Mouse (Mus musculus): ENCODE results near the gene Itga2b. TPM values are rescaled to one million over a fixed set of nuclear protein-coding genes. Genes with fewer than 3 reads are reported as not detected.

Itga2b gene
- polyA plus RNA-seq, 1 experiment = 3.4 TPM

DNA sequence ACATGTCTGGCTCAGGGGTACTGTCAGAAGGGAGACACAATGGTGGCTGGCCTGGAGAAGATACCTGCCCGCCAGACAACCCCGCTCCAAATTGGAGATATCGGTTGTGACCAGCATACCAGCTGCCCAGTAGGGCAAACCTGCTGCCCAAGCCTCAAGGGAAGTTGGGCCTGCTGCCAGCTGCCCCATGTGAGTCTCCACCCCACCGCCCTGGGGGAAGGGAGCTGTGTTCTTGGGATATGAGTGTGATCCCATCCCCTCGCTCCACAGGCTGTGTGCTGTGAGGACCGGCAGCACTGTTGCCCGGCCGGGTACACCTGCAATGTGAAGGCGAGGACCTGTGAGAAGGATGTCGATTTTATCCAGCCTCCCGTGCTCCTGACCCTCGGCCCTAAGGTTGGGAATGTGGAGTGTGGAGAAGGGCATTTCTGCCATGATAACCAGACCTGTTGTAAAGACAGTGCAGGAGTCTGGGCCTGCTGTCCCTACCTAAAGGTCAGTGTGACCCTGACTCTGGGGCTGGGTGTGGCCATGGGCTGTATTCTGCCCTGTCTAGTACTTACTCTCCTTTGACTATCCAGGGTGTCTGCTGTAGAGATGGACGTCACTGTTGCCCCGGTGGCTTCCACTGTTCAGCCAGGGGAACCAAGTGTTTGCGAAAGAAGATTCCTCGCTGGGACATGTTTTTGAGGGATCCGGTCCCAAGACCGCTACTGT is 34.0 kb downstream of the Itga2b start:
- no peak for TF ChIP-seq POLR2A (IDR thresholded peaks at IDR 0.05; ENCODE audit: control insufficient read depth, low read depth, low read length)
- TF ChIP-seq CTCF (IDR thresholded peaks at IDR 0.05; ENCODE audit: control insufficient read depth, insufficient read depth, insufficient replicate concordance, low read depth, low read length) = no peak
- Histone ChIP-seq H3K36me3 (ENCODE audit: control insufficient read depth, insufficient read depth, low read length) (no peaks in the 10 kb centered on the region), H3K4me3 (ENCODE audit: control insufficient read depth, low read depth, low read length) (no peak overlapping the region), H3K27me3 (ENCODE audit: control insufficient read depth, insufficient read depth, low read length) (no peaks in the 10 kb centered on the region), H3K4me1 (ENCODE audit: control insufficient read depth, insufficient read depth, low read length) (peaks cover 16% of the 10 kb centered on the region), H3K27ac (ENCODE audit: control insufficient read depth, insufficient read depth, low read depth, low read length) (no peak overlapping the region)

DNA sequence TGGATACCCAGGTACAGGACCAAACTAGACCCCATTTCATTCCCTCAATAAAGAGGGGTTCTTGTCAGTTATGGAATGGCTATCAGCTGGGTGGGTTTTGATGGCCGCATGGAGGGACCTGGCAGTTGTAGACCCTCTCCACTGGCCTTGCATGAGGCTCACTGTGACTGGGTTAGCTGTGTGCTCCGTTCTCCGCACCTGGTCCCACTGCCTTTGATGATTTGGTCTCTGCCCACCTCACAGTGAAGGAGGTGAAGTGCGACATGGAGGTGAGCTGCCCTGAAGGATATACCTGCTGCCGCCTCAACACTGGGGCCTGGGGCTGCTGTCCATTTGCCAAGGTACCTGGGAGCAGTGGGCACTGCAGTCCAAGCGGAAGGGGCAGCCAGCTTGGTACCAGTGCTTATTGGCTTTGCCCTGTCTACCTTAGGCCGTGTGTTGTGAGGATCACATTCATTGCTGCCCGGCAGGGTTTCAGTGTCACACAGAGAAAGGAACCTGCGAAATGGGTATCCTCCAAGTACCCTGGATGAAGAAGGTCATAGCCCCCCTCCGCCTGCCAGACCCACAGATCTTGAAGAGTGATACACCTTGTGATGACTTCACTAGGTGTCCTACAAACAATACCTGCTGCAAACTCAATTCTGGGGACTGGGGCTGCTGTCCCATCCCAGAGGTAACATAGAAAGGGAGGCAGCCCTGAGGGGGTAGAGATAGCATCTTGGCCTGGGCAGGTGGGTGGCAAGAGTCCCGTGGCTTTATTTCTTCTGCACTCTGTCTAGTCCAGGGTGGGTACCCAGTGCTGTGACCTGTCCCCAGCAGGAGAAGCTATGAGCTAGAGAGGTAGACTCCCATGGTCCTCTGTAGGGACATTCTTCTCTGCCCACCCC is 34.9 kb downstream of the Itga2b start:
- Histone ChIP-seq H3K27me3 (ENCODE audit: control insufficient read depth, insufficient read depth, low read length) (no peaks in the 10 kb centered on the region), H3K4me1 (ENCODE audit: control insufficient read depth, insufficient read depth, low read length) (peaks cover 20% of the 10 kb centered on the region), H3K36me3 (ENCODE audit: control insufficient read depth, insufficient read depth, low read length) (no peaks in the 10 kb centered on the region), H3K27ac (ENCODE audit: control insufficient read depth, insufficient read depth, low read depth, low read length) (no peak overlapping the region), H3K4me3 (ENCODE audit: control insufficient read depth, low read depth, low read length) (no peak overlapping the region)
- TF ChIP-seq POLR2A (IDR thresholded peaks at IDR 0.05; ENCODE audit: control insufficient read depth, low read depth, low read length) = no peak

DNA sequence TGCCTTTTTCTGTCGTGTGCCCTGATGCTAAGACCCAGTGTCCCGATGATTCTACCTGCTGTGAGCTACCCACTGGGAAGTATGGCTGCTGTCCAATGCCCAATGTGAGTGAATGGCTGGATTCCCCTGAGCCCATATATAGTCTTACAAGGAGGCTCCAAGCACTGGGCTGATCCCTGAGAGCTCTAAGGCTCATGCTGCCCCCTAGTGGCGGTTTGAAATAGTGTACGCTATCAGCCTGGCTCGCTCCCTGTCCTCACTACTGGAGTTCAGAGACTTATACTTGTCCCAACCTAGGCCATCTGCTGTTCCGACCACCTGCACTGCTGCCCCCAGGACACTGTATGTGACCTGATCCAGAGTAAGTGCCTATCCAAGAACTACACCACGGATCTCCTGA is 35.5 kb downstream of the Itga2b start:
- H3K4me1 ChIP-seq (ENCODE audit: control insufficient read depth, insufficient read depth, low read length) = peaks cover 22% of the 10 kb centered on the region
- no peaks in the 10 kb centered on the region for H3K27me3 ChIP-seq (ENCODE audit: control insufficient read depth, insufficient read depth, low read length)
- H3K4me3 ChIP-seq (ENCODE audit: control insufficient read depth, low read depth, low read length) = no peak overlapping the region
- no peak overlapping the region for H3K27ac ChIP-seq (ENCODE audit: control insufficient read depth, insufficient read depth, low read depth, low read length)
- TF ChIP-seq CTCF (IDR thresholded peaks at IDR 0.05; ENCODE audit: control insufficient read depth, insufficient read depth, insufficient replicate concordance, low read depth, low read length) (peak; percentile 93), POLR2A (IDR thresholded peaks at IDR 0.05; ENCODE audit: control insufficient read depth, low read depth, low read length) (0 out of 2 replicates have a peak, but pooled peaks have one; percentile 19)
- H3K36me3 ChIP-seq (ENCODE audit: control insufficient read depth, insufficient read depth, low read length) = no peaks in the 10 kb centered on the region

DNA sequence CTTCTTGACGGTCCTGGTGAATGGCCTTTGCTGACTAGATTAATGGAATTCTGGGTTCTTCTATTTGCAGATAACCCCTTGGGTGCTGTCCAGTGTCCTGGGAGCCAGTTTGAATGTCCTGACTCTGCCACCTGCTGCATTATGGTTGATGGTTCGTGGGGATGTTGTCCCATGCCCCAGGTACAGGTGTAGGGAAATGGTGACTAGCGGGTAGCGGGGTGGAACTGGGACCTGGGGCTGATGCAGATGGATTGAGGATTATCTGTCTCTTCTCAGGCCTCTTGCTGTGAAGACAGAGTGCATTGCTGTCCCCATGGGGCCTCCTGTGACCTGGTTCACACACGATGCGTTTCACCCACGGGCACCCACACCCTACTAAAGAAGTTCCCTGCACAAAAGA is 36.1 kb downstream of the Itga2b start:
- Histone ChIP-seq H3K27ac (ENCODE audit: control insufficient read depth, insufficient read depth, low read depth, low read length) (no peak overlapping the region), H3K36me3 (ENCODE audit: control insufficient read depth, insufficient read depth, low read length) (no peaks in the 10 kb centered on the region), H3K4me3 (ENCODE audit: control insufficient read depth, low read depth, low read length) (no peak overlapping the region), H3K27me3 (ENCODE audit: control insufficient read depth, insufficient read depth, low read length) (no peaks in the 10 kb centered on the region), H3K4me1 (ENCODE audit: control insufficient read depth, insufficient read depth, low read length) (peaks cover 22% of the 10 kb centered on the region)
- TF ChIP-seq CTCF (IDR thresholded peaks at IDR 0.05; ENCODE audit: control insufficient read depth, insufficient read depth, insufficient replicate concordance, low read depth, low read length) (no peak), POLR2A (IDR thresholded peaks at IDR 0.05; ENCODE audit: control insufficient read depth, low read depth, low read length) (no peak)

DNA sequence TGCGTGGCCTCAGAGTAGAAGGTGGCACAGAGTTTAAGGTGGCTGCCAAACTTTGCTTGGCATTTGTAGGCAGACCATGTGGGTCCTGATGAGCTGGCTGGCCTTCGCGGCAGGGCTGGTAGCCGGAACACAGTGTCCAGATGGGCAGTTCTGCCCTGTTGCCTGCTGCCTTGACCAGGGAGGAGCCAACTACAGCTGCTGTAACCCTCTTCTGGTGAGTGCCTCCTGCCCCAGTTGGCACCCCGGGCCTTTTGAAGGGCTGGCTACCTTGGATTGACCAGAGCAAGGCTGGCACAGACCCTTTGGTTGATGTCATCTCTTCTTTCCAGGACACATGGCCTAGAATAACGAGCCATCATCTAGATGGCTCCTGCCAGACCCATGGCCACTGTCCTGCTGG is 37.0 kb downstream of the Itga2b start:
- H3K27ac ChIP-seq (ENCODE audit: control insufficient read depth, insufficient read depth, low read depth, low read length) = no peak overlapping the region
- peaks cover 14% of the 10 kb centered on the region for H3K4me1 ChIP-seq (ENCODE audit: control insufficient read depth, insufficient read depth, low read length)
- TF ChIP-seq CTCF (IDR thresholded peaks at IDR 0.05; ENCODE audit: control insufficient read depth, insufficient read depth, insufficient replicate concordance, low read depth, low read length) = no peak
- TF ChIP-seq POLR2A (IDR thresholded peaks at IDR 0.05; ENCODE audit: control insufficient read depth, low read depth, low read length) = no peak
- H3K4me3 ChIP-seq (ENCODE audit: control insufficient read depth, low read depth, low read length) = no peak overlapping the region
- no peaks in the 10 kb centered on the region for H3K27me3 ChIP-seq (ENCODE audit: control insufficient read depth, insufficient read depth, low read length)
- no peaks in the 10 kb centered on the region for H3K36me3 ChIP-seq (ENCODE audit: control insufficient read depth, insufficient read depth, low read length)

DNA sequence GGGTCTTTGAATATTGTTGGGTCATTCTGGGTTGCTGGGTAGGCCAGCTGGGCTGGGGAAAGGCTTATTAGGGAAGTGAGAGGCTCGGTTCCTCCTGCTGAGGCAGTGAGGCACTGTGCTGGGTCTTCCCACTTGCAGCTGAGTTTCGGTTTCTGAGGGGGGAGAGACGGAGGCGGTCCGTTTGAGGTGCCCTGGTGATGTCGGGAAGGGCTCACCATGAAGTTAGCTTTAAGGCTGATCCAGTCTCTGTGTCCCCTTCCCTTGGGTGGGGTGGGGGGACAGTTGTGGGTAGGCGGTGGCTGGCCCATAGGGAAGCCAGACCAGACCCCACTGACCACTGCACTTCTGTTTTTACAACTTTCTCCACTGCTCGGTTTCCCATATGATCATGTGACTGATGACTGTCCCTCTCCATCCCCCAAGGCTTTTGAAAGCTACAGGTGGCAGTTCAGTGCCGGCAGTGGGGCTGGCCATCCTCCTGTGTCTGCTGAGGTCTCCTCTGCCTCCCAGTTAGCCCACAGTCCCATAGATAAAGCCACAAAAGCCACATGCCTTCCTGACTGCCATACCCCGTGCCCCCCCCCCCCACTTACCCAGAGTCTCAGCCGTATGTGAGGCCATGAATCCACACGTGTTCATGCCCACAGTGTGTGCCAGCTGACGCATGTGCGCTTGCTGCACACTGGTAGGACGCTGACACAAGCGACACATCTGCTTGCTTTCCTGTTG is 37.6 kb downstream of the Itga2b start:
- H3K27me3 ChIP-seq (ENCODE audit: control insufficient read depth, insufficient read depth, low read length) = no peaks in the 10 kb centered on the region
- H3K4me1 ChIP-seq (ENCODE audit: control insufficient read depth, insufficient read depth, low read length) = peaks cover 8% of the 10 kb centered on the region
- TF ChIP-seq POLR2A (IDR thresholded peaks at IDR 0.05; ENCODE audit: control insufficient read depth, low read depth, low read length) (no peak), CTCF (IDR thresholded peaks at IDR 0.05; ENCODE audit: control insufficient read depth, insufficient read depth, insufficient replicate concordance, low read depth, low read length) (no peak)
- no peak overlapping the region for H3K4me3 ChIP-seq (ENCODE audit: control insufficient read depth, low read depth, low read length)
- H3K36me3 ChIP-seq (ENCODE audit: control insufficient read depth, insufficient read depth, low read length) = no peaks in the 10 kb centered on the region
- no peak overlapping the region for H3K27ac ChIP-seq (ENCODE audit: control insufficient read depth, insufficient read depth, low read depth, low read length)

DNA sequence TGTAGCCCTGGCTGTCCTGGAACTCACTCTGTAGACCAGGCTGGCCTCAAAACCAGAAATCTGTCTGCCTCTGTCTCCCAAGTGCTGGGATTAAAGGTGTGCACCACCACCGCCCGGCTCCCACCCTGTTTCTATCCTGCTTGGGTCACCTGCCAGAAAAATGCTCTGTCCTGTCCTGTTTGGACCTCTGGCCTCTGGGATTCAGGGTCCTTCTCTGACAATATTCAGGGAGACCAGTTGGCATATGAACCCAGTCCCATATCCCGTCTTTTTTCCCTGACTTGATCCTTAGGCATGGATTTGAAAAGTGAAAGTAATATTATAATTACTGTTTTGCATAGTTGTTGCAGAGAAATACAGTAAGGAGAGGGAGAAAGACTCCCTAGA is 38.2 kb downstream of the Itga2b start:
- Histone ChIP-seq H3K4me3 (ENCODE audit: control insufficient read depth, low read depth, low read length) (no peak overlapping the region), H3K27ac (ENCODE audit: control insufficient read depth, insufficient read depth, low read depth, low read length) (no peak overlapping the region)

More for the DNA sequence above, 38.2 kb downstream of the Itga2b start:
- Histone ChIP-seq H3K4me1 (ENCODE audit: control insufficient read depth, insufficient read depth, low read length) (peaks cover 7% of the 10 kb centered on the region), H3K27me3 (ENCODE audit: control insufficient read depth, insufficient read depth, low read length) (no peaks in the 10 kb centered on the region), H3K36me3 (ENCODE audit: control insufficient read depth, insufficient read depth, low read length) (no peaks in the 10 kb centered on the region)
- TF ChIP-seq CTCF (IDR thresholded peaks at IDR 0.05; ENCODE audit: control insufficient read depth, insufficient read depth, insufficient replicate concordance, low read depth, low read length) (no peak), POLR2A (IDR thresholded peaks at IDR 0.05; ENCODE audit: control insufficient read depth, low read depth, low read length) (no peak)
